Mouse (Mus musculus): ENCODE measurements around the gene Banp. TPM values are rescaled to one million over a fixed set of nuclear protein-coding genes. Genes with fewer than 3 reads are reported as not detected.

Banp gene
- total and polyA plus RNA-seq, 3 experiments = 13.1 to 26.9 (median 17.9) TPM

- Histone ChIP-seq H3K4me3 (no peak overlapping the region), H3K27ac (peak overlapping the region; percentile 53), H3K79me2 (replicated peaks; ENCODE audit: control insufficient read depth, insufficient read depth, low read length) (no peaks in the 10 kb centered on the region), H3K4me1 (ENCODE audit: control insufficient read depth, insufficient read depth, low read length) (peaks cover 3% of the 10 kb centered on the region), H3K36me3 (ENCODE audit: control insufficient read depth, insufficient read depth, low read length) (no peaks in the 10 kb centered on the region), H3K9ac (ENCODE audit: low read depth, low read length) (no peak overlapping the region), H3K27me3 (ENCODE audit: control insufficient read depth, insufficient read depth, low read length) (no peaks in the 10 kb centered on the region)
- intact Hi-C loops (cut with DNase I) = loop anchor here (10.0 kb wide), 1 partner anchor 207 kb away; no protein-coding TSS in a partner anchor
- TF ChIP-seq EP300 (IDR thresholded peaks at IDR 0.05; ENCODE audit: insufficient read depth, low read depth, low read length) = no peak
- no peak for TF ChIP-seq POLR2A (IDR thresholded peaks at IDR 0.05; ENCODE audit: insufficient read depth, low read depth, low read length)
- no peak for TF ChIP-seq CTCF (IDR thresholded peaks at IDR 0.05)
- 74% methylated on average over 8 of the region's 8 CpGs for WGBS
- no peak for DNase-seq
Measured at GRCm38 (mm10) chr8:121921582-121921981, 28.0 kb upstream of the Banp start.

GRCm38 (mm10) chr8:121922101-121922500 lies 27.4 kb upstream of the Banp start:
- Histone ChIP-seq H3K79me2 (replicated peaks; ENCODE audit: control insufficient read depth, insufficient read depth, low read length) (no peaks in the 10 kb centered on the region), H3K36me3 (ENCODE audit: control insufficient read depth, insufficient read depth, low read length) (no peaks in the 10 kb centered on the region), H3K9ac (ENCODE audit: low read depth, low read length) (no peak overlapping the region), H3K4me3 (no peak overlapping the region), H3K27me3 (ENCODE audit: control insufficient read depth, insufficient read depth, low read length) (no peaks in the 10 kb centered on the region), H3K27ac (peak overlapping the region; percentile 53), H3K4me1 (ENCODE audit: control insufficient read depth, insufficient read depth, low read length) (peaks cover 3% of the 10 kb centered on the region)
- TF ChIP-seq POLR2A (IDR thresholded peaks at IDR 0.05; ENCODE audit: insufficient read depth, low read depth, low read length) (no peak), EP300 (IDR thresholded peaks at IDR 0.05; ENCODE audit: insufficient read depth, low read depth, low read length) (0 out of 2 replicates have a peak, but pooled peaks have one; percentile 5)
- 26% methylated on average over 8 of the region's 8 CpGs for WGBS
- peak; percentile 63 to 72 for DNase-seq
- intact Hi-C loops (cut with DNase I) = loop anchor here (10.0 kb wide), 1 partner anchor 207 kb away; no protein-coding TSS in a partner anchor

- intact Hi-C loops (cut with DNase I) = loop anchor here (1.0 to 10.0 kb wide), 3 partner anchors 52 to 210 kb away; no protein-coding TSS in a partner anchor
- no peaks in the 10 kb centered on the region for H3K27me3 ChIP-seq (ENCODE audit: control insufficient read depth, insufficient read depth, low read length)
- DNase-seq = no peak
- 76% methylated on average over 5 of the region's 5 CpGs for WGBS
- H3K9ac ChIP-seq (ENCODE audit: low read depth, low read length) = no peak overlapping the region
- TF ChIP-seq POLR2A (IDR thresholded peaks at IDR 0.05; ENCODE audit: insufficient read depth, low read depth, low read length) (no peak), EP300 (IDR thresholded peaks at IDR 0.05; ENCODE audit: insufficient read depth, low read depth, low read length) (no peak), CTCF (IDR thresholded peaks at IDR 0.05) (no peak)
- H3K27ac ChIP-seq = no peak overlapping the region
- no peaks in the 10 kb centered on the region for H3K79me2 ChIP-seq (replicated peaks; ENCODE audit: control insufficient read depth, insufficient read depth, low read length)
- no peaks in the 10 kb centered on the region for H3K36me3 ChIP-seq (ENCODE audit: control insufficient read depth, insufficient read depth, low read length)
- peaks cover 3% of the 10 kb centered on the region for H3K4me1 ChIP-seq (ENCODE audit: control insufficient read depth, insufficient read depth, low read length)
- H3K4me3 ChIP-seq = no peak overlapping the region
Measured at GRCm38 (mm10) chr8:121924681-121925080, 24.9 kb upstream of the Banp start.

GRCm38 (mm10) chr8:121925624-121926023 lies 23.9 kb upstream of the Banp start:
- intact Hi-C loops (cut with DNase I) = loop anchor here (1.0 to 10.0 kb wide), 3 partner anchors 53 to 211 kb away; no protein-coding TSS in a partner anchor
- no peaks in the 10 kb centered on the region for H3K79me2 ChIP-seq (replicated peaks; ENCODE audit: control insufficient read depth, insufficient read depth, low read length)
- H3K27ac ChIP-seq = no peak overlapping the region
- no peak overlapping the region for H3K9ac ChIP-seq (ENCODE audit: low read depth, low read length)
- no peak for TF ChIP-seq POLR2A (IDR thresholded peaks at IDR 0.05; ENCODE audit: insufficient read depth, low read depth, low read length)
- peak; percentile 53; the same call in 1 of the 2 replicates for TF ChIP-seq EP300 (IDR thresholded peaks at IDR 0.05; ENCODE audit: insufficient read depth, low read depth, low read length)
- TF ChIP-seq CTCF (IDR thresholded peaks at IDR 0.05) = peak; percentile 90
- no peaks in the 10 kb centered on the region for H3K36me3 ChIP-seq (ENCODE audit: control insufficient read depth, insufficient read depth, low read length)
- H3K4me3 ChIP-seq = no peak overlapping the region
- peak; percentile 71 to 81 for DNase-seq
- H3K4me1 ChIP-seq (ENCODE audit: control insufficient read depth, insufficient read depth, low read length) = peaks cover 3% of the 10 kb centered on the region
- no peaks in the 10 kb centered on the region for H3K27me3 ChIP-seq (ENCODE audit: control insufficient read depth, insufficient read depth, low read length)
- 27% methylated on average over 10 of the region's 10 CpGs for WGBS

GRCm38 (mm10) chr8:121926266-121926665 lies 23.3 kb upstream of the Banp start:
- no peaks in the 10 kb centered on the region for H3K27me3 ChIP-seq (ENCODE audit: control insufficient read depth, insufficient read depth, low read length)
- no peaks in the 10 kb centered on the region for H3K79me2 ChIP-seq (replicated peaks; ENCODE audit: control insufficient read depth, insufficient read depth, low read length)
- TF ChIP-seq EP300 (IDR thresholded peaks at IDR 0.05; ENCODE audit: insufficient read depth, low read depth, low read length) (no peak), CTCF (IDR thresholded peaks at IDR 0.05) (no peak), POLR2A (IDR thresholded peaks at IDR 0.05; ENCODE audit: insufficient read depth, low read depth, low read length) (no peak)
- no peaks in the 10 kb centered on the region for H3K36me3 ChIP-seq (ENCODE audit: control insufficient read depth, insufficient read depth, low read length)
- H3K9ac ChIP-seq (ENCODE audit: low read depth, low read length) = no peak overlapping the region
- peaks cover 3% of the 10 kb centered on the region for H3K4me1 ChIP-seq (ENCODE audit: control insufficient read depth, insufficient read depth, low read length)
- H3K4me3 ChIP-seq = no peak overlapping the region
- H3K27ac ChIP-seq = no peak overlapping the region
- DNase-seq = no peak
- 57% methylated on average over 8 of the region's 8 CpGs for WGBS
- intact Hi-C loops (cut with DNase I) = loop anchor here (5.0 to 10.0 kb wide), 2 partner anchors 54 to 211 kb away; no protein-coding TSS in a partner anchor

DNA sequence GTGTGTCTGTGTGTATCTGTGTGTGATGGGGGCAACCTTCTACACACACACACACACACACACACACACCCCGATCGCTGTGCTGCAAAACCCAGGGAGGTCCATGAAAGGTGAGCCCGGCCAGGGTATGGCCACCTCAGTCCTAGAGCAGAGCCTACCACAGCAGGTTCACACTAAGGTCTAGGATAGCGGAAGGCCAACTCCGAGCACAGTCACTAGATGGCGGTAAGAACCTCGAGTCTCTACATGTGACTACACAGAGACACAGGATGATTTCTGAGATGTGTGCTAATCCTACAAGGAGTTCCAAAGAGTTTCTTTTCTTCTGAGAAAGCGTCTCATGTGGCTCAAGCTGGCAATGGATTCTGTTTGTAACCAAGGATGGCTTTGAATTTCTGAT lies 22.2 kb upstream of the Banp start:
- DNase-seq = peak; percentile 42 to 56
- 29% methylated on average over 8 of the region's 8 CpGs for WGBS
- H3K9ac ChIP-seq (ENCODE audit: low read depth, low read length) = no peak overlapping the region
- no peaks in the 10 kb centered on the region for H3K27me3 ChIP-seq (ENCODE audit: control insufficient read depth, insufficient read depth, low read length)
- intact Hi-C loops (cut with DNase I) = loop anchor here (5.0 to 10.0 kb wide), 2 partner anchors 55 to 213 kb away; no protein-coding TSS in a partner anchor
- H3K79me2 ChIP-seq (replicated peaks; ENCODE audit: control insufficient read depth, insufficient read depth, low read length) = no peaks in the 10 kb centered on the region
- H3K4me1 ChIP-seq (ENCODE audit: control insufficient read depth, insufficient read depth, low read length) = peaks cover 2% of the 10 kb centered on the region
- H3K4me3 ChIP-seq = no peak overlapping the region
- H3K36me3 ChIP-seq (ENCODE audit: control insufficient read depth, insufficient read depth, low read length) = no peaks in the 10 kb centered on the region
- TF ChIP-seq POLR2A (IDR thresholded peaks at IDR 0.05; ENCODE audit: insufficient read depth, low read depth, low read length) (no peak), CTCF (IDR thresholded peaks at IDR 0.05) (peak; percentile 74)
- H3K27ac ChIP-seq = no peak overlapping the region
